Mouse (Mus musculus): ENCODE results near the gene Tmem221.

The Tmem221 gene

GRCm38 (mm10) chr8:71507589-71508104, 51.0 kb downstream of the Tmem221 start:
- DNase-seq, result peak; percentile 52 to 59

DNA sequence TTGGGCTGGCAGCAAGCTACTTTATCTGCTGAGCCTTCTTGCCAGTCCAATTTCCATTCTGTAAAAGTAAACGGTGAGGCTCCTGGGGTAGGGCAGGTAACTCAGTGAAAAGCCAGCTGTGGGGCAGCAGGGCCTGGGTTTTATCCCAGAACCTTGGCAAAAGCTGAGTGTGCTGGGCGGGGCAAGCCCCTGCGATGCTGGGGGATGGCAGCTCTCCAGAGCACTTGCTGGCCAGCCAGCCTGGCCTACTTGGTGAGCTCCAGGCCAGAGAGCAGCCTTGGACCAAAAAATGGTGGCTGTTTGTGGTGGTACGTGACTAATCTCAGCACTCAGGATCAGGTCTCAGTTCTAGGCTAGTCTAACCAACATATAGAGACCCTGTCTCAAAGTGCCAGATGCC, 52.7 kb downstream of the Tmem221 start:
- DNase-seq, result no peak

DNA sequence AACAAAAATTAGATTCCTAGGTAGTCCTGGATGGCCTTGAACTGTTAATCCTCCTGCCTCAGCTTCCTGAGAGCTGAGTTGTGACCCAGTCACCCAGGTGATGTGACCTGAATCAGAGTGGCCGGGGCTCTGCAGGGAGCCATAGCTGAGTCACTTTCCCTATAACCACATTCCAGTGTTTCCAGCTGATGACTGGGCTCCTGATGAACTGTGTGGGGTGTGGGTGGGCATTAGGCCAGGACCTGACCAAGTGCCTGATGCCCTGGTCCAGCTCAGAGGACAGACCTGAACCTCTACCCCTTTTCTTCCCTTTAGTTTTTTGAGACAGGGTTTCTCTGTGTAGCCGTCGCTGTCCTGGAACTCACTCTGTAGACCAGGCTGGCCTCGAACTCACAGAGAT, 53.3 kb downstream of the Tmem221 start:
- DNase-seq, result no peak

GRCm38 (mm10) chr8:71504349-71504748, 54.3 kb downstream of the Tmem221 start:
- DNase-seq, result no peak

Data from kidney, adult 8-10 months (tissue).